Mouse (Mus musculus) G1E (cell line): ENCODE measurements around the gene Sost.

Experiments used
- CTCF ChIP-seq: IDR thresholded peaks from 2 replicates; pipeline ENCODE4 v1.5.1; 2012; ENCODE audit warnings: low read depth, low read length, inconsistent platforms, mixed read lengths
- GATA1 ChIP-seq: IDR thresholded peaks from 2 replicates; pipeline ENCODE4 v1.6.1; 2012; ENCODE audit warnings: borderline replicate concordance, low read length, inconsistent platforms, mixed read lengths
- GATA2 ChIP-seq: IDR thresholded peaks from 2 replicates; pipeline ENCODE4 v1.6.1; 2012; ENCODE audit warnings: low read depth, low read length, inconsistent platforms, borderline replicate concordance
- POLR2AphosphoS5 ChIP-seq: IDR thresholded peaks from 2 replicates; pipeline ENCODE4 v1.6.1; 2012; ENCODE audit warnings: low read depth, low read length, inconsistent platforms; ENCODE audit not compliant: insufficient replicate concordance
- TAL1 ChIP-seq: conservative IDR thresholded peaks from 2 replicates; pipeline ENCODE4 v1.6.1; 2012; ENCODE audit warnings: low read depth, low read length, inconsistent platforms, mixed read lengths

GRCm38 (mm10) chr11:101921361-101921952, 45.4 kb downstream of the Sost start:
- TF ChIP-seq CTCF (no peak), GATA2 (no peak), GATA1 (no peak), TAL1 (no peak), POLR2AphosphoS5 (no peak)
